8 mouse cellular contexts compared by ENCODE assay signal in genomic region chr7:16221582-16222272, GRCm38 (mm10). TPM values are rescaled to one million over a fixed set of nuclear protein-coding genes. Genes with fewer than 3 reads are reported as not detected.
DNase-seq lines count a peak whose midpoint lies in the region; ATAC-seq and TF ChIP-seq lines count a peak whose summit lies in the region.

Gene Dhx34, minus strand, starts transcription at chr7:16222037.

- ATAC-seq in Patski: peak; percentile 93
- peak; percentile 94 for ATAC-seq in hindbrain, embryonic 13.5 days (ENCODE audit: low FRiP score)

- TF ChIP-seq CTCF in Patski (IDR thresholded peaks at IDR 0.05): no peak

- H3K4me3 ChIP-seq in hindbrain, embryonic 13.5 days: peak within 1 kb of the TSS; percentile 56

- H3K9ac ChIP-seq in hindbrain, embryonic 13.5 days: peak within 1 kb of the TSS; percentile 79

- POLR2A ChIA-PET in Patski (lab: Charles Lee): interaction anchor here (1.3 kb wide), 2 partner anchors 15 to 99 kb away, joined by 3 read pairs; no protein-coding TSS in a partner anchor

- DNase-seq in Patski (ENCODE audit: low read depth, low spot score): peak; percentile 86
- DNase-seq in cerebellum, postnatal 14 days: peak; percentile 98 to 99
- peak; percentile 90 to 93 for DNase-seq in frontal cortex, postnatal 14 days (ENCODE audit: low spot score in 2 of 2)
- peak; percentile 90 to 93 for DNase-seq in layer of hippocampus, postnatal 25 days (ENCODE audit: extremely low spot score in 1 of 2, low spot score in 1 of 2)
- peak; percentile 96 for DNase-seq in lung, postnatal 25 days (ENCODE audit: low spot score)
- peak; percentile 98 for DNase-seq in retina, embryonic 14.5 days (ENCODE audit: low spot score)
- peak; percentile 98 for DNase-seq in thymus, postnatal 4 days

- 2% methylated on average over 34 of the region's 34 CpGs for WGBS in hindbrain, embryonic 13.5 days

- in situ Hi-C loops in Patski (cut with MboI; ENCODE audit: low pct_unique_long_range_greater_than_20kb): no loop called here

- H3K36me3 ChIP-seq in hindbrain, embryonic 13.5 days: peaks cover 19% of the 10 kb centered on the region

- H3K4me2 ChIP-seq in hindbrain, embryonic 13.5 days: peak within 1 kb of the TSS; percentile 80

- CTCF ChIA-PET in Patski (lab: Charles Lee): interaction anchor here (0.7 to 1.7 kb wide), 4 partner anchors 9 to 57 kb away, joined by 3 to 4 read pairs (median 3); no protein-coding TSS in a partner anchor

- H3K9me3 ChIP-seq in hindbrain, embryonic 13.5 days: no peaks in the 10 kb centered on the region

- no peaks in the 10 kb centered on the region for H3K27me3 ChIP-seq in Patski
- H3K27me3 ChIP-seq in hindbrain, embryonic 13.5 days: no peaks in the 10 kb centered on the region

- peaks cover 11% of the 10 kb centered on the region for H3K4me1 ChIP-seq in hindbrain, embryonic 13.5 days (replicated peaks)

- peak within 1 kb of the TSS; percentile 76 for H3K27ac ChIP-seq in hindbrain, embryonic 13.5 days

RNA-seq across cellular contexts. Expression of gene Dhx34, which starts in this region (rescaled TPM):
- 15.1 TPM for polyA plus RNA-seq in Patski (2021)
- polyA plus RNA-seq in hindbrain, embryonic 13.5 days (2015; fragmentation: Nextera tagmentation; extraction: Ambion mirVana): 13.5 and 13.8 TPM in 2 replicates
- total RNA-seq in layer of hippocampus, postnatal 25 days (2021): 10 to 100 TPM; 11.4 to 13.6 TPM

Comparison
In these comparisons a context has a peak if more than half of its experiments do, and no peak if none do; other contexts are left out.
1. Peak in every context shown above with its lines: DNase-seq, ATAC-seq, H3K4me3 ChIP-seq and H3K27ac ChIP-seq.